Mouse (Mus musculus): ENCODE data around the gene Lamb3. TPM values are rescaled to one million over a fixed set of nuclear protein-coding genes. Genes with fewer than 3 reads are reported as not detected.

Lamb3 gene
- polyA plus RNA-seq, 1 experiment from 2014 or later: 1.2 TPM

- Histone ChIP-seq H3K9ac (ENCODE audit: low read depth, low read length) (no peak overlapping the region), H3K27ac (ENCODE audit: low read length) (no peak overlapping the region), H3K4me1 (ENCODE audit: control insufficient read depth, low read depth, low read length) (no peaks in the 10 kb centered on the region), H3K4me3 (ENCODE audit: low read depth, low read length) (no peak overlapping the region), H3K36me3 (ENCODE audit: control insufficient read depth, insufficient read depth) (no peaks in the 10 kb centered on the region), H3K4me2 (ENCODE audit: low read depth, low read length) (no peak overlapping the region), H3K27me3 (ENCODE audit: control insufficient read depth, insufficient read depth, low read depth, low read length) (no peaks in the 10 kb centered on the region), H3K9me3 (replicated peaks; ENCODE audit: control insufficient read depth, low read length) (no peaks in the 10 kb centered on the region)
- no peak for ATAC-seq (ENCODE audit: low read depth)
- 49% methylated on average over 3 of the region's 3 CpGs for WGBS (ENCODE audit: insufficient replicate concordance)
Observed at GRCm38 (mm10) chr1:193319721-193320120, 112.2 kb downstream of the Lamb3 start.

DNA sequence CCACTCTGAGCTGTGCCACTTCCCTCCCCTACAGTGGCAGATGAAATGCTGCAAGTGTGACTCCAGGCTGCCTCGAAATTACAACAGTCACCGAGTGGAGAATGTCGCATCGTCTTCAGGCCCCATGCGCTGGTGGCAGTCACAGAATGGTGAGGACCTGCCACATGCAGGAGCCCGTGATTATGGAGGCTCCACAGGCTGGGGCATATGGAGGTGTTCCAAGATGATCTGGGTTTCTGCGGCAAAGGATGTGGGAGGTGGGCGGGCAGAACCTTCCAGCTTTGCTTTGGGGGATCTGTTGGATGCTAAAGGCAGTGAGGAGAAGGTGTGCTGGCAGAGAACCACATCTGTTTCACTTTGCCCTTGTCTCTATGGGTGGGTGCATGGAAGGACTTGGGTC lies 112.9 kb downstream of the Lamb3 start:
- Histone ChIP-seq H3K4me3 (ENCODE audit: low read depth, low read length) (no peak overlapping the region), H3K4me2 (ENCODE audit: low read depth, low read length) (no peak overlapping the region), H3K27ac (ENCODE audit: low read length) (no peak overlapping the region), H3K9ac (ENCODE audit: low read depth, low read length) (no peak overlapping the region), H3K4me1 (ENCODE audit: control insufficient read depth, low read depth, low read length) (no peaks in the 10 kb centered on the region), H3K36me3 (ENCODE audit: control insufficient read depth, insufficient read depth) (no peaks in the 10 kb centered on the region), H3K9me3 (replicated peaks; ENCODE audit: control insufficient read depth, low read length) (no peaks in the 10 kb centered on the region), H3K27me3 (ENCODE audit: control insufficient read depth, insufficient read depth, low read depth, low read length) (no peaks in the 10 kb centered on the region)
- WGBS (ENCODE audit: insufficient replicate concordance): 78% methylated on average over 8 of the region's 8 CpGs
- no peak for ATAC-seq (ENCODE audit: low read depth)

- Histone ChIP-seq H3K36me3 (ENCODE audit: control insufficient read depth, insufficient read depth) (no peaks in the 10 kb centered on the region), H3K4me1 (ENCODE audit: control insufficient read depth, low read depth, low read length) (no peaks in the 10 kb centered on the region; the same call in 1 of the 2 replicates), H3K27me3 (ENCODE audit: control insufficient read depth, insufficient read depth, low read depth, low read length) (no peaks in the 10 kb centered on the region), H3K9ac (ENCODE audit: low read depth, low read length) (no peak overlapping the region), H3K9me3 (replicated peaks; ENCODE audit: control insufficient read depth, low read length) (no peaks in the 10 kb centered on the region), H3K4me2 (ENCODE audit: low read depth, low read length) (no peak overlapping the region), H3K4me3 (ENCODE audit: low read depth, low read length) (no peak overlapping the region), H3K27ac (ENCODE audit: low read length) (no peak overlapping the region)
- ATAC-seq (ENCODE audit: low read depth): no peak
- 68% methylated on average over 6 of the region's 6 CpGs for WGBS (ENCODE audit: insufficient replicate concordance)
Observed at GRCm38 (mm10) chr1:193323686-193324085, 116.2 kb downstream of the Lamb3 start.

GRCm38 (mm10) chr1:193324224-193324623 lies 116.7 kb downstream of the Lamb3 start:
- Histone ChIP-seq H3K36me3 (ENCODE audit: control insufficient read depth, insufficient read depth) (no peaks in the 10 kb centered on the region), H3K27ac (ENCODE audit: low read length) (no peak overlapping the region), H3K9ac (ENCODE audit: low read depth, low read length) (no peak overlapping the region), H3K4me2 (ENCODE audit: low read depth, low read length) (no peak overlapping the region), H3K4me1 (ENCODE audit: control insufficient read depth, low read depth, low read length) (no peaks in the 10 kb centered on the region; the same call in 1 of the 2 replicates), H3K9me3 (replicated peaks; ENCODE audit: control insufficient read depth, low read length) (no peaks in the 10 kb centered on the region), H3K4me3 (ENCODE audit: low read depth, low read length) (no peak overlapping the region), H3K27me3 (ENCODE audit: control insufficient read depth, insufficient read depth, low read depth, low read length) (no peaks in the 10 kb centered on the region)
- WGBS (ENCODE audit: insufficient replicate concordance): 37% methylated on average over 2 of the region's 2 CpGs
- ATAC-seq (ENCODE audit: low read depth): no peak

DNA sequence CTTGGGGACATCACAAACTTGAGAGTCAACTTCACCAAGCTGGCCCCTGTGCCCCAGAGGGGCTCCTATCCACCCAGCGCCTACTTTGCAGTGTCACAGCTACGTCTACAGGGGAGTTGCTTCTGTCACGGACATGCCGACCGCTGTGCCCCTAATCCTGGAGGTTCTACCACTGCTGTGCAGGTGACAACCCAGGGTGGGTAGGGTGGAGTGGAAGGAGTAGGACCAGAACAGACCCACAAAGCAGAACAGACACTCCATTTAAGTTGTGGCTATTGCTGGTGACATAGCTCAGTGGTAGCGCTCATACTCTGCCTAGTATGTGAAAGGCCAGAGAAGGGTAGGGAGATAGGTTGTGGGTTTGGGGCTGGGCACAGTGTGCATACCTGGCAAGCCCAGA lies 118.4 kb downstream of the Lamb3 start:
- 78% methylated on average over 6 of the region's 6 CpGs for WGBS (ENCODE audit: insufficient replicate concordance)

DNA sequence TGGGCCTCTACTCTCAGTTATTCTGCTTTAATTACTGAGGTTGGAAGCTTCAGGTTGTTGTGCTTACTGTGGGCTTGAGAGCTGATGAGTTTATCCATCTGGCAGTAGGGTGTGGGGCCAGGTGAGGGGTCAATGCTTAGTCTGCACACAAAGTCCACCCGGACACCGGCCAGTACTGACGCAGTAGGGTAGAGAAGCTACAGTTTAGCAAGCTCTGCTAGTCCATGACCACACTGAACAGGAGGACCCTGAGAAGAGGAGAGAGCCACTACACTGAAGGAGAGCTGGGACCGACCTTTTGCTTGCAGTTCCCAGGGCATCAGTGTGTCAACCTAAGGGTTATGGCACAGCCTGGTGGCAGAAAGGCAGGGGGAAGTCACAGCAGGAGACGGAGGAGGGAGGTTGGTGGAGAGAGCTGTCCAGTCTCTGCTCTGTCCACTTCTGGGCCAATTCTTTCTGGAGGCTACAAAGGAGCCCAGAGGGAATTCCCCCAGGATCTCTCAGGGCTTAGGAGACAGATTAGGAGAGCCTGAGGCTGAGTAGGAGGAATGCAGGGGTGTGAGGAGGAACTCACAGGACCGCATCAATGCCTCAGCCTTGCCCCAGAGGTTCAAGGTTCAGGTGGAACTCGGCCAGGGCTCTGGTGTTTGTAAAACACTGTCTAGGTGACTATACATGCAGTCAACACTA lies 119.1 kb downstream of the Lamb3 start:
- Histone ChIP-seq H3K4me3 (ENCODE audit: low read depth, low read length) (no peak overlapping the region), H3K4me2 (ENCODE audit: low read depth, low read length) (peak overlapping the region; percentile 6; the same call in 1 of the 2 replicates), H3K4me1 (ENCODE audit: control insufficient read depth, low read depth, low read length) (no peaks in the 10 kb centered on the region; the same call in 1 of the 2 replicates), H3K9me3 (replicated peaks; ENCODE audit: control insufficient read depth, low read length) (no peaks in the 10 kb centered on the region), H3K36me3 (ENCODE audit: control insufficient read depth, insufficient read depth) (no peaks in the 10 kb centered on the region), H3K9ac (ENCODE audit: low read depth, low read length) (no peak overlapping the region), H3K27ac (ENCODE audit: low read length) (peak overlapping the region; percentile 80), H3K27me3 (ENCODE audit: control insufficient read depth, insufficient read depth, low read depth, low read length) (no peaks in the 10 kb centered on the region)
- peak; percentile 87 for ATAC-seq (ENCODE audit: low read depth)
- 50% methylated on average over 7 of the region's 7 CpGs for WGBS (ENCODE audit: insufficient replicate concordance)

More for the DNA sequence above, 118.4 kb downstream of the Lamb3 start:
- Histone ChIP-seq H3K9me3 (replicated peaks; ENCODE audit: control insufficient read depth, low read length) (no peaks in the 10 kb centered on the region), H3K27ac (ENCODE audit: low read length) (0 out of 2 replicates have a peak overlapping the region, but pooled peaks have one; percentile 4), H3K4me1 (ENCODE audit: control insufficient read depth, low read depth, low read length) (no peaks in the 10 kb centered on the region; the same call in 1 of the 2 replicates), H3K4me2 (ENCODE audit: low read depth, low read length) (no peak overlapping the region), H3K27me3 (ENCODE audit: control insufficient read depth, insufficient read depth, low read depth, low read length) (no peaks in the 10 kb centered on the region), H3K4me3 (ENCODE audit: low read depth, low read length) (no peak overlapping the region), H3K9ac (ENCODE audit: low read depth, low read length) (no peak overlapping the region), H3K36me3 (ENCODE audit: control insufficient read depth, insufficient read depth) (no peaks in the 10 kb centered on the region)
- no peak for ATAC-seq (ENCODE audit: low read depth)

GRCm38 (mm10) chr1:193327216-193327615 lies 119.7 kb downstream of the Lamb3 start:
- 58% methylated on average over 1 of the region's 1 CpGs for WGBS (ENCODE audit: insufficient replicate concordance)
- H3K4me3 ChIP-seq (ENCODE audit: low read depth, low read length): no peak overlapping the region
- H3K9me3 ChIP-seq (replicated peaks; ENCODE audit: control insufficient read depth, low read length): no peaks in the 10 kb centered on the region
- no peak for ATAC-seq (ENCODE audit: low read depth)
- H3K36me3 ChIP-seq (ENCODE audit: control insufficient read depth, insufficient read depth): no peaks in the 10 kb centered on the region
- H3K4me2 ChIP-seq (ENCODE audit: low read depth, low read length): no peak overlapping the region; the same call in 1 of the 2 replicates
- H3K4me1 ChIP-seq (ENCODE audit: control insufficient read depth, low read depth, low read length): no peaks in the 10 kb centered on the region; the same call in 1 of the 2 replicates
- H3K27ac ChIP-seq (ENCODE audit: low read length): 0 out of 2 replicates have a peak overlapping the region, but pooled peaks have one; percentile 5
- no peak overlapping the region for H3K9ac ChIP-seq (ENCODE audit: low read depth, low read length)
- H3K27me3 ChIP-seq (ENCODE audit: control insufficient read depth, insufficient read depth, low read depth, low read length): no peaks in the 10 kb centered on the region

DNA sequence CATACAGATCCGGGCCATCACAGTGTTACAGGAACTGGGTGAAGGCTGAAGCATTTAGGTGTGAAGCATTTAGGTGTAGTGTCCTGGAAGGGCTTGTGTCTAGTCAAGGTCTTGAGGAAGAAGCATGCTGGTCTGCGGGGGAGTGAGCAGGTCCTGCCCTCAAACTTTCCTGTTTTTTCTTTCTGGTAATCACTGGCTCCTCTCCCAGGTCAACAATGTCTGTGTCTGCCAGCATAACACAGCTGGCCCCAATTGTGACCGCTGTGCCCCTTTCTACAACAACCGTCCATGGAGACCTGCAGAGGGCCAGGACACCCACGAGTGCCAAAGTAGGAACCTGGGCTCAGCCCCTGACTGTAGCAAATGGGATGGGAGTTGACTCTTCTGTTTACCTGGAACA lies 120.2 kb downstream of the Lamb3 start:
- WGBS (ENCODE audit: insufficient replicate concordance): 36% methylated on average over 5 of the region's 5 CpGs
- Histone ChIP-seq H3K27ac (ENCODE audit: low read length) (no peak overlapping the region), H3K4me1 (ENCODE audit: control insufficient read depth, low read depth, low read length) (no peaks in the 10 kb centered on the region; the same call in 1 of the 2 replicates), H3K9ac (ENCODE audit: low read depth, low read length) (no peak overlapping the region), H3K27me3 (ENCODE audit: control insufficient read depth, insufficient read depth, low read depth, low read length) (no peaks in the 10 kb centered on the region), H3K4me3 (ENCODE audit: low read depth, low read length) (no peak overlapping the region), H3K9me3 (replicated peaks; ENCODE audit: control insufficient read depth, low read length) (no peaks in the 10 kb centered on the region), H3K4me2 (ENCODE audit: low read depth, low read length) (no peak overlapping the region), H3K36me3 (ENCODE audit: control insufficient read depth, insufficient read depth) (no peaks in the 10 kb centered on the region)
- no peak for ATAC-seq (ENCODE audit: low read depth)

- H3K4me3 ChIP-seq (ENCODE audit: low read depth, low read length): no peak overlapping the region
- no peak overlapping the region for H3K9ac ChIP-seq (ENCODE audit: low read depth, low read length)
- no peaks in the 10 kb centered on the region; the same call in 1 of the 2 replicates for H3K4me1 ChIP-seq (ENCODE audit: control insufficient read depth, low read depth, low read length)
- no peaks in the 10 kb centered on the region for H3K36me3 ChIP-seq (ENCODE audit: control insufficient read depth, insufficient read depth)
- H3K9me3 ChIP-seq (replicated peaks; ENCODE audit: control insufficient read depth, low read length): no peaks in the 10 kb centered on the region
- no peak overlapping the region for H3K4me2 ChIP-seq (ENCODE audit: low read depth, low read length)
- WGBS (ENCODE audit: insufficient replicate concordance): 56% methylated on average over 9 of the region's 9 CpGs
- no peaks in the 10 kb centered on the region for H3K27me3 ChIP-seq (ENCODE audit: control insufficient read depth, insufficient read depth, low read depth, low read length)
- H3K27ac ChIP-seq (ENCODE audit: low read length): no peak overlapping the region
- ATAC-seq (ENCODE audit: low read depth): no peak
Observed at GRCm38 (mm10) chr1:193329557-193329956, 122.1 kb downstream of the Lamb3 start.

Measured in liver, embryonic 16.5 days (tissue).